Mouse (Mus musculus) heart, embryonic 13.5 days (tissue): Measurements from ENCODE around the gene Sorbs2. TPM values are rescaled to one million over a fixed set of nuclear protein-coding genes. Genes with fewer than 3 reads are reported as not detected.

Experiments
- ATAC-seq: fragments of 200-750 bp; cut with Nextera tagmentation; 2 replicates; pipeline ENCODE4 v1.8.0; 2017; ENCODE audit warnings: moderate TSS enrichment; ENCODE audit not compliant: insufficient number of reproducible peaks, low FRiP score, low TSS enrichment; ENCODE audit errors: extremely low read depth
- H3K27ac ChIP-seq: fragments of 300-500 bp; sonication (generic); replicated peaks from 2 replicates; pipeline ENCODE4 v1.5.1; 2015; ENCODE audit warnings: moderate library complexity, mild to moderate bottlenecking, inconsistent platforms
- H3K27me3 ChIP-seq: fragments of 300-500 bp; sonication (generic); replicated peaks from 2 replicates; pipeline ENCODE4 v1.6.1; 2015; ENCODE audit warnings: mild to moderate bottlenecking, inconsistent platforms
- H3K36me3 ChIP-seq: fragments of 300-500 bp; sonication (generic); 2 replicates; pipeline ENCODE4 v1.6.1; 2015; ENCODE audit warnings: mild to moderate bottlenecking, inconsistent platforms
- H3K4me1 ChIP-seq: fragments of 300-500 bp; sonication (generic); 2 replicates; pipeline ENCODE4 v1.6.1; 2015; ENCODE audit warnings: inconsistent platforms
- H3K4me2 ChIP-seq: fragments of 300-500 bp; sonication (generic); 2 replicates; pipeline ENCODE4 v1.6.1; 2015; ENCODE audit warnings: inconsistent platforms, mild to moderate bottlenecking, moderate library complexity
- H3K4me3 ChIP-seq: fragments of 300-500 bp; sonication (generic); 2 replicates; pipeline ENCODE4 v1.5.1; 2015; ENCODE audit warnings: moderate library complexity, mild to moderate bottlenecking, inconsistent platforms
- H3K9ac ChIP-seq: fragments of 300-500 bp; sonication (generic); 2 replicates; pipeline ENCODE4 v1.6.1; 2015; ENCODE audit warnings: inconsistent platforms, mild to moderate bottlenecking, moderate library complexity
- H3K9me3 ChIP-seq: fragments of 300-500 bp; sonication (generic); 2 replicates; pipeline ENCODE4 v1.6.1; 2016; ENCODE audit warnings: inconsistent platforms
- WGBS: fragments of 180-500 bp; shearing (Covaris S2); methylation state at CpG from one replicate; pipeline ENCODE4 v1.1.7; 2015; ENCODE audit warnings: mixed read lengths; 5-methylcytosine and 5-hydroxymethylcytosine counted together
- polyA plus RNA-seq: library from polyadenylated mRNA; unstranded; fragments of >200 nt; fragmentation: Nextera tagmentation; extraction: Ambion mirVana; gene quantifications from 2 replicates; pipeline ENCODE4 v1.2.1, GENCODE M21; 2015

Gene Sorbs2
- polyA plus RNA-seq, 1 experiment from 2014 or later = 334 TPM

DNA sequence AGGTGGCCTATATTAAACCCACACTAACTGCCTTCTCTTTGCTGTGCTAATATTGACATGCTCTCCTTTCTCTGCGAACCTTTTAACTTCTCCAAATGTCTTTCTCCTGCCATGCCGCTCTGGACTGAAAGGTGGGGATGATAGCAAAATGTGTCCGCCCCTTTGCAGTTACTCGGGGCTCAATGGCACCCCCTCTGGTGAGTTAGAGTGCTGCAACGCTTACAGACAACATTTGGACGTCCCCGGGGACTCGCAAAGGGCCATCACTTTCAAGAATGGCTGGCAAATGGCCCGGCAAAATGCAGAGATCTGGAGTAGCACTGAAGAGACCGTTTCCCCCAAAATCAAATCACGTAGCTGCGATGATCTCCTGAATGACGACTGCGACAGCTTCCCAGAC, 287.3 kb downstream of the Sorbs2 start:
- no peak overlapping the region for H3K9ac ChIP-seq
- H3K4me1 ChIP-seq = peaks cover 8% of the 10 kb centered on the region
- H3K27me3 ChIP-seq = no peaks in the 10 kb centered on the region
- no peak overlapping the region for H3K27ac ChIP-seq
- H3K4me2 ChIP-seq = no peak overlapping the region
- no peaks in the 10 kb centered on the region for H3K9me3 ChIP-seq
- WGBS = 78% methylated on average over 14 of the region's 14 CpGs
- no peak overlapping the region for H3K4me3 ChIP-seq
- ATAC-seq = no peak
- peaks cover 73% of the 10 kb centered on the region for H3K36me3 ChIP-seq

DNA sequence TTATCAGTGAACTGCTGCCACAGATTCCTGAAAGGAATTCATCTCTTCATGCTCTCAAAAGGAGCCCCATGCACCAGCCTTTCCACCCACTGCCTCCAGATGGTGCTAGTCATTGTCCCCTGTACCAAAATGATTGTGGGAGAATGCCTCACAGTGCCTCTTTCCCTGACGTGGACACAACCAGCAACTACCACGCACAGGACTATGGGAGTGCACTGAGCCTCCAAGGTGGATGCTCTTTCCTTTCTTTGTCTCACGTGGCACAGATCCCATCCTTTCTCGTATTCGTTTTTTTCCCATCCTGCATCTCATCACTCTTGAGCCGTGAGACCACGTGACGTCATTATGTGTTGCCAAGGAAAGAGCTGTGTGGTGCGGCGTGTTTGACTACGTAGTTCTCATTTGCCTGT, 288.7 kb downstream of the Sorbs2 start:
- ATAC-seq = no peak; the same call in 1 of the 2 replicates
- Histone ChIP-seq H3K4me1 (peaks cover 8% of the 10 kb centered on the region), H3K27ac (peak overlapping the region; percentile 42), H3K4me2 (no peak overlapping the region), H3K27me3 (no peaks in the 10 kb centered on the region), H3K9ac (no peak overlapping the region), H3K36me3 (peaks cover 77% of the 10 kb centered on the region), H3K4me3 (no peak overlapping the region), H3K9me3 (no peaks in the 10 kb centered on the region)
- WGBS = 55% methylated on average over 11 of the region's 11 CpGs

- H3K36me3 ChIP-seq = peaks cover 74% of the 10 kb centered on the region
- no peak overlapping the region for H3K4me3 ChIP-seq
- H3K4me2 ChIP-seq = no peak overlapping the region
- H3K9me3 ChIP-seq = no peaks in the 10 kb centered on the region
- 71% methylated on average over 4 of the region's 4 CpGs for WGBS
- no peak overlapping the region for H3K9ac ChIP-seq
- no peak overlapping the region for H3K27ac ChIP-seq
- H3K27me3 ChIP-seq = no peaks in the 10 kb centered on the region
- H3K4me1 ChIP-seq = peaks cover 8% of the 10 kb centered on the region
- no peak for ATAC-seq
These were observed 291.9 kb downstream of the Sorbs2 start for GRCm38 (mm10) chr8:45799517-45799916.

DNA sequence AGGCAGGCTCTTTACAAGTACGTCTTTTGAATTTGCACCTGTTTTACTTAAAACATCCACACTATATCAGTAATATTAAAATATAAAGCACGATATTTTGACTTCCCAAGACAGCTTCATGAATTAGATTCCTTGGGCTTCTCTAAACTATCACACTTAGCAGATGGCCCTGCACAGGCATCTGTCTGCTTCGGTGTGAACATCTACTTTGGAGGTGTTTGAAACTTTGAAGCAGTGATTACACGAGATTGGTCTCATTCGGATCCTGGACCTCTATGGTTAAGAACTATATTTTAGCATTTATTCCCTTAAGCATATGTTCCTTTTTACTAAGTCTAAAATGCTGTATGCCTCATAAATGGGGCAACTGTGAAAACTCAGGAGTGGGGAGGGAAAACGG, 301.0 kb downstream of the Sorbs2 start:
- Histone ChIP-seq H3K4me2 (no peak overlapping the region), H3K36me3 (peaks cover 78% of the 10 kb centered on the region), H3K9ac (no peak overlapping the region), H3K4me3 (no peak overlapping the region), H3K9me3 (no peaks in the 10 kb centered on the region), H3K27me3 (no peaks in the 10 kb centered on the region), H3K4me1 (no peaks in the 10 kb centered on the region), H3K27ac (no peak overlapping the region)
- WGBS = 83% methylated on average over 6 of the region's 6 CpGs
- ATAC-seq = no peak

DNA sequence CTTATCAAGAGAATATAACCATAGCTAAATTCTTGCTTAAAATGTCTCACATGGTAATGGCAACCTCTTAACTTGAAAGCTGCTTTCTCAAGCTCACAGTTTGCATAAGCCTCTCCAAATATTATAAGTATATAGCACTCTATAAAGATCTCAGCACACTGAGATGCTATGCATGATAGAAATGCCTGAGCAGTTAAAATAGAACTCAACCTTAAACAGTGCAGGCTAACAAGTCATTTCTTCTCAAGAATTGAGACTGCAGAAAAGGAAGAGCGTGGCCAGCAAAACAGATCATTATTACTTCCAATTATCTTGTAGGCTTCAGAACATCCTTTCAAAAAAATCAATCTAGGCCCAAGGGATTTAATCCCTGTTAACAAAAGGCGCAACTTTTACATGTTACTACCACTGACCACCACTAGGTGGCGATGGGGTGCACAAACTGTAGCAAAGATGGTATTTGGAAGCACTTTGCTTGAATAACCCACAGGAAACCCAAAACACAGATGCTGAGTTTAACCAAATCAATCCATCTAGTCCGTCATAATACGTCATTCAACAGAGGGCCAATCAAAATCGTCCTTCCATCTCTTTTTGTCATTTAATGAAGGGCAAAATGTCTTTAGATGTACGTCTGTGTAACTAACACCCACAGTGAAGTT, 309.3 kb downstream of the Sorbs2 start:
- Histone ChIP-seq H3K36me3 (peaks cover 85% of the 10 kb centered on the region), H3K9ac (no peak overlapping the region), H3K27ac (no peak overlapping the region), H3K4me2 (no peak overlapping the region), H3K4me3 (no peak overlapping the region), H3K9me3 (no peaks in the 10 kb centered on the region), H3K4me1 (peaks cover 12% of the 10 kb centered on the region), H3K27me3 (no peaks in the 10 kb centered on the region)
- ATAC-seq = no peak
- WGBS = 28% methylated on average over 7 of the region's 7 CpGs

DNA sequence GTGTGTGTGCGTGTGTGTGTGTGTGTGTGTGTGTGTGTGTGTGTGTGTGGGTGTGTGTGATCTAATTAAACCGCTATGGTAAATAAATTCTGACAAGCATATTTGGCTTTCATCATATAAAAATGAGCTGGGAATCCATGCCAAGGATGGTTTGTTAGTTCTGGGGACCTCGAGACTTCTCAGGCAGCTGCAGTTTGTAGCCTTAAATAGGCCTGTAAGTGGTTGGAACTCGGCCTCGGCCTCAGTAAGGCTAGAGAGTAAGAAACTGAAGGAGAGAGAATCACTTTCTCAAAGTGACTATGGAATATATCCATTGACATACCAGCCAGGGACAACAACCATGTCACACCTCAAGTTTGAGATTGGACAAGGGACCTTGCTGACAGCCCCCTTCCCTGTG, 314.1 kb downstream of the Sorbs2 start:
- H3K27ac ChIP-seq = peak overlapping the region; percentile 32; the same call in 1 of the 2 replicates
- peaks cover 6% of the 10 kb centered on the region for H3K4me1 ChIP-seq
- no peak overlapping the region for H3K9ac ChIP-seq
- 55% methylated on average over 5 of the region's 5 CpGs for WGBS
- no peaks in the 10 kb centered on the region for H3K9me3 ChIP-seq
- no peak overlapping the region for H3K4me2 ChIP-seq
- ATAC-seq = no peak
- H3K27me3 ChIP-seq = no peaks in the 10 kb centered on the region
- H3K4me3 ChIP-seq = no peak overlapping the region
- H3K36me3 ChIP-seq = peaks cover 87% of the 10 kb centered on the region

GRCm38 (mm10) chr8:45829985-45830548, 322.5 kb downstream of the Sorbs2 start:
- Histone ChIP-seq H3K4me1 (peaks cover 7% of the 10 kb centered on the region; the same call in 1 of the 2 replicates), H3K4me2 (no peak overlapping the region), H3K9ac (no peak overlapping the region), H3K9me3 (no peaks in the 10 kb centered on the region), H3K4me3 (no peak overlapping the region), H3K27me3 (no peaks in the 10 kb centered on the region), H3K27ac (peak overlapping the region; percentile 36), H3K36me3 (peaks cover 39% of the 10 kb centered on the region)
- ATAC-seq = no peak
- WGBS = 72% methylated on average over 2 of the region's 2 CpGs

GRCm38 (mm10) chr8:45833896-45834295, 326.3 kb downstream of the Sorbs2 start:
- 43% methylated on average over 2 of the region's 2 CpGs for WGBS

DNA sequence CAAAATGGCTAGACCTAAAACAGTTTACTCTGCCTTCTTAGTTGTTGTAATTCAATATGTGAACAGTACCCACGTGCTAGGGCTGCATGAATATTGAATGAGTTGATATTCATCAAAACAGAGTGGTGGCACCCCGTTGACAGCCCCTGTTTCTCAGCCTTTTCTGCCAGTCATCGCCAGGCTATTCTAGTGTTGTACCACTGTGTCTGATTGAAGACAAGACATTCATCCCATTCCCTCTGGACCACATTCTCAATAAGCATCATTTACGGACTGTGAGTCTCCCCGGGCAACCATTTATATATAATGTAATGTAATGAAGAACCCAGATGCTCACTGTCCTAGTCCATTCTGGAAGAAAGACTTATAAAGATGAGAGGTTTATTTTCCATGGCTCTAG, 335.7 kb downstream of the Sorbs2 start:
- H3K36me3 ChIP-seq = no peaks in the 10 kb centered on the region
- H3K9me3 ChIP-seq = no peaks in the 10 kb centered on the region
- peaks cover 44% of the 10 kb centered on the region for H3K4me1 ChIP-seq
- H3K27ac ChIP-seq = peak overlapping the region; percentile 91; the same call in 1 of the 2 replicates
- H3K27me3 ChIP-seq = no peaks in the 10 kb centered on the region
- no peak overlapping the region for H3K4me2 ChIP-seq
- WGBS = 84% methylated on average over 5 of the region's 5 CpGs
- no peak overlapping the region for H3K9ac ChIP-seq
- no peak overlapping the region for H3K4me3 ChIP-seq
- no peak for ATAC-seq

More at GRCm38 (mm10) chr8:45833896-45834295, 326.3 kb downstream of the Sorbs2 start:
- H3K4me3 ChIP-seq = no peak overlapping the region
- H3K9me3 ChIP-seq = no peaks in the 10 kb centered on the region
- H3K36me3 ChIP-seq = peaks cover 8% of the 10 kb centered on the region
- no peaks in the 10 kb centered on the region for H3K27me3 ChIP-seq
- peaks cover 19% of the 10 kb centered on the region for H3K4me1 ChIP-seq
- H3K4me2 ChIP-seq = no peak overlapping the region
- no peak for ATAC-seq
- H3K27ac ChIP-seq = no peak overlapping the region
- 0 out of 2 replicates have a peak overlapping the region, but pooled peaks have one; percentile 37 for H3K9ac ChIP-seq

DNA sequence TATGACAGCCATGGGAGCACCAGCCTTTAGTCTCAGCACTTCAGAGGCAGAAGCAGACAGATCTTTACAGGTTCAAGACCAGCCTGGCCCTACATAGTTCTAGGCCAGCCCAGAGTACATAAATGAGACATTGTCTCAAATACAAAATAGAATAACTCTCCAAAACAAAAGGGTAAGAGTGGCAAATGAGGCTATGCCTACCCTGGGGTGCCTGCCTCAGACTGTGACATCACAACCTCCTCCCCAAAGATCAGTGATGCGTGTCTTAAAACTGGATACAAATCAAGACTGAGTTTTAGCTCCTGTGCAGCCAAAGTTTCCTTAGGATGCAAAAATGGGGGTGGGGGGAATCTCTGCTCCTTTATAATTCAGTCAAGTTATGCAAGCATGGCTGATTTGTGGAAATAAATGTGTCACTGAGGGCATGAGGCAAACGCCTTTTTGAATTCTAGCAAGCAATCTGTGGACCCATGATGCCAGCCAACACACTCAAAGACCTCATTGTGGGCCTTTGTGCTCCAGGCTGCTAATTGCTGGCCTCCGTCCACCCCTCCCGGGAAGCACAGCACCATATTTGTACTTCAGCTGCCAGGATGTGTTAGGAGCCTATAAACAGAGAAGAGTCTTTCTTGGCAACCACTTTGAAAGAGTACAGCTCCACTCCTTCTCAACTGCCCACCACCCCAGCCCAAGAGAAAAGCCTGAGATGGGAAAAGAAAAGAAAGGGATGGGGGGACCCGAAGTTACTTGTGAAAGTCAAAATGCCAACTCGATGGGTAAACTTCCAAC, 336.7 kb downstream of the Sorbs2 start:
- 46% methylated on average over 6 of the region's 6 CpGs for WGBS
- Histone ChIP-seq H3K9ac (no peak overlapping the region), H3K9me3 (no peaks in the 10 kb centered on the region), H3K4me2 (peak overlapping the region; percentile 21), H3K27ac (peak overlapping the region; percentile 91), H3K4me1 (peaks cover 39% of the 10 kb centered on the region), H3K36me3 (no peaks in the 10 kb centered on the region), H3K27me3 (no peaks in the 10 kb centered on the region), H3K4me3 (no peak overlapping the region)
- no peak for ATAC-seq

DNA sequence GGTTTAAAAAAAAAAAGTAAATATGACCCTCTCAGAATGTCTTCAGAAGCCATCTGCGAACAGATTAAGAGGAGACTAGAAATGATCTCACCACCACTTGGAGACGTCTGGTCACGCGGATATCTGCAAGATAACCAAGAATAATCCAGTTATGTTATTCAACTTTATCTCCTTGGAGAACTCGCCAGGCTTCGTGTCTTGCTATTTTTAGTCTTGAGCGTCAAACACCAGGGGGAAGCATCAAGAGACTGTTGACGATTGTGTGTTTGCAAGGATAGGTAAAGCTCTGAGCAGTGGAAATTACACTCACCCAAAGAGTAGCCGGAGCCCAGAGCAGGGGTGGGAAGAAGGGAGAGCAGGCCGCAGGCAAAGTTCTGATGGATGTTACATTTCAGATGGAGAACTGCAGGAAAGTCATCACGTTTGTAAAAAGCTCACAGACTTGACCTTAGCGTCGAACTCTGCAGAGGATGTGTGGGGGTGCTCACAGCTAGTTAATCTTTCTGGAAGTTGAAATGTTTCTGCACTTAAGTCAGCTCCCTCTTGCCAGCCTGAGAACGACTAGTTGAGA, 337.4 kb downstream of the Sorbs2 start:
- 10% methylated on average over 14 of the region's 14 CpGs for WGBS
- H3K4me3 ChIP-seq = no peak overlapping the region
- peak overlapping the region; percentile 91 for H3K27ac ChIP-seq
- no peak for ATAC-seq
- 0 out of 2 replicates have a peak overlapping the region, but pooled peaks have one; percentile 37 for H3K9ac ChIP-seq
- no peaks in the 10 kb centered on the region for H3K9me3 ChIP-seq
- peaks cover 33% of the 10 kb centered on the region for H3K4me1 ChIP-seq
- H3K27me3 ChIP-seq = no peaks in the 10 kb centered on the region
- no peaks in the 10 kb centered on the region for H3K36me3 ChIP-seq
- H3K4me2 ChIP-seq = peak overlapping the region; percentile 21
